7 mouse cellular contexts compared by ENCODE assay signal in genomic region chr4:87229224-87229959, GRCm38 (mm10). TPM values are rescaled to one million over a fixed set of nuclear protein-coding genes. Genes with fewer than 3 reads are reported as not detected.
A peak's percentile ranks its signal among the peaks of the same experiment; 100 is the strongest.
DNase-seq lines count a peak whose midpoint lies in the region; ATAC-seq and TF ChIP-seq lines count a peak whose summit lies in the region.

No protein-coding gene starts in this region.

- H3K4me1 ChIP-seq in lung, postnatal 0 days (ENCODE audit: insufficient read depth, low read depth, low read length): no peaks in the 10 kb centered on the region
- no peaks in the 10 kb centered on the region; the same call in 1 of the 2 replicates for H3K4me1 ChIP-seq in lung, adult 2 months (ENCODE audit: control insufficient read depth, insufficient read depth, low read length)
- no peaks in the 10 kb centered on the region for H3K4me1 ChIP-seq in forebrain, embryonic 11.5 days (replicated peaks; ENCODE audit: control insufficient read depth, insufficient read depth, low read length)

- peaks cover 14% of the 10 kb centered on the region; the same call in 1 of the 2 replicates for H3K27me3 ChIP-seq in lung, postnatal 0 days (replicated peaks; ENCODE audit: insufficient read depth, low read length)
- peaks cover 5% of the 10 kb centered on the region for H3K27me3 ChIP-seq in forebrain, embryonic 11.5 days (ENCODE audit: control insufficient read depth, insufficient read depth, low read length)

- intact Hi-C loops in left cerebral cortex, postnatal 4 days (cut with DNase I): no loop called here

- H3K9me3 ChIP-seq in lung, postnatal 0 days (ENCODE audit: low read length): no peaks in the 10 kb centered on the region
- no peaks in the 10 kb centered on the region for H3K9me3 ChIP-seq in forebrain, embryonic 11.5 days (ENCODE audit: control insufficient read depth, low read length)

- no peak for ATAC-seq in lung, postnatal 0 days
- peak; percentile 50 for ATAC-seq in forebrain, embryonic 11.5 days (replicated peaks; ENCODE audit: low FRiP score)

- no peaks in the 10 kb centered on the region for H3K36me3 ChIP-seq in lung, postnatal 0 days (ENCODE audit: insufficient read depth, low read length)
- no peaks in the 10 kb centered on the region for H3K36me3 ChIP-seq in forebrain, embryonic 11.5 days (ENCODE audit: control insufficient read depth, insufficient read depth, low read length)

- WGBS in lung, postnatal 0 days: 12% methylated on average over 14 of the region's 14 CpGs
- 14% methylated on average over 14 of the region's 14 CpGs for WGBS in lung, adult 2 months
- WGBS in forebrain, embryonic 11.5 days: 10% methylated on average over 14 of the region's 14 CpGs

- no peak for TF ChIP-seq POLR2A in lung, adult 2 months (IDR thresholded peaks at IDR 0.05; ENCODE audit: borderline replicate concordance, extremely low read depth, low read depth, low read length)

- TF ChIP-seq EP300 in lung, postnatal 0 days (IDR thresholded peaks at IDR 0.05): no peak

- H3K9ac ChIP-seq in lung, postnatal 0 days (replicated peaks; ENCODE audit: low read depth): no peak overlapping the region
- H3K9ac ChIP-seq in forebrain, embryonic 11.5 days (ENCODE audit: low read length): peak overlapping the region; percentile 63; the same call in 1 of the 2 replicates

- no peak for TF ChIP-seq CTCF in lung, postnatal 0 days (IDR thresholded peaks at IDR 0.05)
- no peak for TF ChIP-seq CTCF in lung, adult 2 months (IDR thresholded peaks at IDR 0.05; ENCODE audit: insufficient read depth, low read length)

- peak overlapping the region; percentile 74 for H3K4me2 ChIP-seq in lung, postnatal 0 days (replicated peaks; ENCODE audit: low read depth, low read length)
- peak overlapping the region; percentile 76 for H3K4me2 ChIP-seq in forebrain, embryonic 11.5 days (ENCODE audit: low read depth, low read length, severe bottlenecking)

- no peak for DNase-seq in lung, postnatal 0 days (ENCODE audit: low spot score)
- no peak for DNase-seq in lung, adult 2 months
- no peak for DNase-seq in forebrain, embryonic 11.5 days (ENCODE audit: low spot score)
- peak; percentile 25 for DNase-seq in left cerebral cortex, postnatal 4 days
- peak; percentile 50 for DNase-seq in retina, embryonic 14.5 days (ENCODE audit: low spot score)
- DNase-seq in frontal cortex, adult 2 months (ENCODE audit: extremely low spot score in 1 of 2, low spot score in 1 of 2): no peak
- no peak for DNase-seq in lung, postnatal 10 days

- peak overlapping the region; percentile 38; the same call in 1 of the 2 replicates for H3K4me3 ChIP-seq in lung, postnatal 0 days (ENCODE audit: low read depth, low read length)
- H3K4me3 ChIP-seq in lung, adult 2 months (replicated peaks; ENCODE audit: extremely low read depth, low read depth, low read length): no peak overlapping the region
- H3K4me3 ChIP-seq in forebrain, embryonic 11.5 days (ENCODE audit: low read depth, low read length): peak overlapping the region; percentile 44

- no peak overlapping the region for H3K27ac ChIP-seq in lung, postnatal 0 days (ENCODE audit: low read length)
- no peak overlapping the region for H3K27ac ChIP-seq in forebrain, embryonic 11.5 days (ENCODE audit: low read depth, low read length)

RNA-seq across cellular contexts. Expression of gene Slc24a2, which starts 0.9 kb away (rescaled TPM):
- polyA plus RNA-seq in lung, postnatal 0 days (2015; fragmentation: Nextera tagmentation; extraction: Ambion mirVana): 0.01 and 0.02 TPM in 2 replicates
- polyA plus RNA-seq in lung, adult 2 months (2012; rRNA removed): 0.11 and 0.30 TPM in 2 replicates
- polyA plus RNA-seq in forebrain, embryonic 11.5 days (2014; fragmentation: Nextera tagmentation; extraction: Ambion mirVana): 0.55 and 0.77 TPM in 2 replicates
- 10 to 100 TPM; 30.0 to 32.1 TPM for total RNA-seq in left cerebral cortex, postnatal 4 days (2021)
- 54.0 and 59.6 TPM in 2 replicates for polyA plus RNA-seq in frontal cortex, adult 2 months (2012; rRNA removed)

Comparison
In these comparisons a context has a peak if more than half of its experiments do, and no peak if none do; other contexts are left out.
1. DNase-seq: peak in left cerebral cortex, postnatal 4 days (single experiment) and retina, embryonic 14.5 days (single experiment); none in lung, postnatal 0 days (single experiment), lung, adult 2 months (single experiment), forebrain, embryonic 11.5 days (single experiment), frontal cortex, adult 2 months (0 of 2) and lung, postnatal 10 days (single experiment).
2. RNA of gene Slc24a2, which starts 0.9 kb away (polyA plus RNA-seq): 54.0 to 59.6 TPM in frontal cortex, adult 2 months; 0.55 to 0.77 TPM in forebrain, embryonic 11.5 days, 0.11 to 0.30 TPM in lung, adult 2 months and 0.01 to 0.02 TPM in lung, postnatal 0 days; every median in the first group is over 10 times any median in the second.